Mouse (Mus musculus) cerebellum, adult 2 months (tissue): ENCODE results near the gene Igfals. TPM values are rescaled to one million over a fixed set of nuclear protein-coding genes. Genes with fewer than 3 reads are reported as not detected.

Source experiments
- DNase-seq, 2 experiments: peaks; one replicate each; pipeline ENCODE4 v3.0.0; 2021
- H3K27ac ChIP-seq: fragments of 200-500 bp; 2 replicates; pipeline ENCODE4 v1.5.1; 2012; ENCODE audit warnings: low read length, control low read depth, inconsistent platforms; ENCODE audit not compliant: insufficient read depth
- H3K27me3 ChIP-seq: fragments of 200-500 bp; 2 replicates; pipeline ENCODE4 v1.6.1; 2012; ENCODE audit warnings: inconsistent platforms, mild to moderate bottlenecking, low read length, moderate library complexity; ENCODE audit not compliant: control insufficient read depth, insufficient read depth
- H3K4me1 ChIP-seq: fragments of 200-500 bp; 2 replicates; pipeline ENCODE4 v1.6.1; 2011; ENCODE audit warnings: low read length; ENCODE audit not compliant: control insufficient read depth, insufficient read depth
- H3K4me3 ChIP-seq: fragments of 200-500 bp; replicated peaks from 2 replicates; pipeline ENCODE3; 2011; ENCODE audit warnings: mild to moderate bottlenecking, low read depth, low read length, control low read depth; ENCODE audit not compliant: insufficient read depth
- CTCF ChIP-seq: fragments of 200-500 bp; IDR thresholded peaks from 2 replicates; pipeline ENCODE4 v1.5.1; 2011; ENCODE audit warnings: low read depth, mild to moderate bottlenecking, control low read depth, low read length, moderate library complexity, borderline replicate concordance; ENCODE audit not compliant: insufficient read depth
- POLR2A ChIP-seq: fragments of 200-500 bp; IDR thresholded peaks from 2 replicates; pipeline ENCODE4 v1.6.1; 2011; ENCODE audit warnings: low read length, control low read depth, borderline replicate concordance; ENCODE audit not compliant: insufficient read depth
- WGBS: fragments of 180-500 bp; shearing (Covaris S2); methylation state at CpG from one replicate; pipeline ENCODE4 v1.1.7; 2018; 5-methylcytosine and 5-hydroxymethylcytosine counted together
- polyA plus RNA-seq: library from polyadenylated mRNA; depleted of rRNA; stranded (reverse); fragments of >200 nt; gene quantifications from 2 replicates; pipeline ENCODE4 v1.2.3, GENCODE M21; 2012

Igfals gene
- polyA plus RNA-seq, 1 experiment: 0.11 TPM

GRCm38 (mm10) chr17:24891321-24891720, 25.5 kb downstream of the Igfals start:
- peaks cover 51% of the 10 kb centered on the region for H3K4me1 ChIP-seq
- no peak overlapping the region for H3K4me3 ChIP-seq
- TF ChIP-seq POLR2A: peak; percentile 18; the same call in 1 of the 2 replicates
- TF ChIP-seq CTCF: no peak
- 13% methylated on average over 13 of the region's 13 CpGs for WGBS
- no peaks in the 10 kb centered on the region for H3K27me3 ChIP-seq
- H3K27ac ChIP-seq: peak overlapping the region; percentile 65
- peak; percentile 77 to 87 for DNase-seq

- no peak overlapping the region for H3K4me3 ChIP-seq
- peaks cover 60% of the 10 kb centered on the region for H3K4me1 ChIP-seq
- peak; percentile 51 to 52 for DNase-seq
- H3K27ac ChIP-seq: no peak overlapping the region
- 35% methylated on average over 12 of the region's 12 CpGs for WGBS
- H3K27me3 ChIP-seq: no peaks in the 10 kb centered on the region
- TF ChIP-seq POLR2A (no peak), CTCF (no peak)
These were observed 27.0 kb downstream of the Igfals start for GRCm38 (mm10) chr17:24892785-24893184.

- DNase-seq: peak; percentile 28
- no peak overlapping the region for H3K27ac ChIP-seq
- H3K4me3 ChIP-seq: no peak overlapping the region
- 17% methylated on average over 2 of the region's 2 CpGs for WGBS
- TF ChIP-seq POLR2A (no peak), CTCF (no peak)
- H3K27me3 ChIP-seq: no peaks in the 10 kb centered on the region
- peaks cover 63% of the 10 kb centered on the region for H3K4me1 ChIP-seq
These were observed 27.5 kb downstream of the Igfals start for GRCm38 (mm10) chr17:24893276-24893675.

GRCm38 (mm10) chr17:24894061-24894994, 28.5 kb downstream of the Igfals start:
- DNase-seq: peak in 1 of 2 experiments; percentile 27
- no peaks in the 10 kb centered on the region for H3K27me3 ChIP-seq
- peak overlapping the region; percentile 87 for H3K4me3 ChIP-seq
- peak overlapping the region; percentile 67 for H3K27ac ChIP-seq
- TF ChIP-seq CTCF (no peak), POLR2A (no peak)
- H3K4me1 ChIP-seq: peaks cover 66% of the 10 kb centered on the region
- 8% methylated on average over 31 of the region's 31 CpGs for WGBS

- Histone ChIP-seq H3K4me1 (peaks cover 60% of the 10 kb centered on the region), H3K27ac (peak within 1 kb of the TSS; percentile 67), H3K27me3 (no peaks in the 10 kb centered on the region), H3K4me3 (peak within 1 kb of the TSS; percentile 87)
- TF ChIP-seq CTCF (no peak), POLR2A (peak; percentile 69; the same call in 1 of the 2 replicates)
- DNase-seq: peak; percentile 87 to 89
- WGBS: under 1% methylated on average over 62 of the region's 62 CpGs
These were observed 29.3 kb downstream of the Igfals start, which contains the start of the genes Eme2 and Mrps34 for GRCm38 (mm10) chr17:24894995-24895547. Gene Eme2 (minus strand): TSS chr17:24895087. Gene Mrps34 (plus strand): TSS chr17:24895116.

GRCm38 (mm10) chr17:24895571-24896240, 29.9 kb downstream of the Igfals start:
- peak overlapping the region; percentile 87 for H3K4me3 ChIP-seq
- H3K27me3 ChIP-seq: no peaks in the 10 kb centered on the region
- DNase-seq: no peak
- TF ChIP-seq POLR2A (no peak), CTCF (no peak)
- peak overlapping the region; percentile 61; the same call in 1 of the 2 replicates for H3K27ac ChIP-seq
- 2% methylated on average over 23 of the region's 23 CpGs for WGBS
- peaks cover 54% of the 10 kb centered on the region for H3K4me1 ChIP-seq

GRCm38 (mm10) chr17:24896241-24896992, 30.6 kb downstream of the Igfals start, which contains the start of gene Nme3:
Gene Nme3 (plus strand): TSS chr17:24896500.
- Histone ChIP-seq H3K4me3 (peak within 1 kb of the TSS; percentile 87), H3K27ac (peak within 1 kb of the TSS; percentile 61), H3K27me3 (no peaks in the 10 kb centered on the region), H3K4me1 (peaks cover 47% of the 10 kb centered on the region)
- TF ChIP-seq POLR2A (peak; percentile 42; the same call in 1 of the 2 replicates), CTCF (peak; percentile 25; the same call in 1 of the 2 replicates)
- peak; percentile 79 to 81 for DNase-seq
- under 1% methylated on average over 50 of the region's 50 CpGs for WGBS
